Mouse (Mus musculus) common myeloid progenitor, adult 5-6 weeks (primary cell): ENCODE results near the gene Arid2. TPM values are rescaled to one million over a fixed set of nuclear protein-coding genes. Genes with fewer than 3 reads are reported as not detected.
A peak's percentile ranks its signal among the peaks of the same experiment; 100 is the strongest.
"Not testable (repeated sequence)": the region's sequence is repeated elsewhere in the genome, so short reads cannot be mapped to it uniquely, and the experiment has no call there.

Experiments
- ATAC-seq: replicated peaks from 2 replicates; pipeline ENCODE4 v1.8.0; 2016; ENCODE audit warnings: low read depth, mild to moderate bottlenecking, moderate TSS enrichment, inconsistent platforms; ENCODE audit not compliant: poor library complexity, severe bottlenecking
- total RNA-seq: library from RNA; stranded (forward); fragments of 200-1000, 187-1606 nt; gene quantifications from 2 replicates; pipeline ENCODE4 v1.2.3, GENCODE M21; 2017

Arid2 gene
- total RNA-seq, 1 experiment from 2014 or later, result 66.9 TPM

GRCm38 (mm10) chr15:96285323-96286014 lies 1.8 kb upstream of the Arid2 start:
- peak; percentile 60 for ATAC-seq

GRCm38 (mm10) chr15:96286015-96286934 lies 1.0 kb upstream of the Arid2 start:
- ATAC-seq, result peak; percentile 59

- no peak for ATAC-seq
Observed at GRCm38 (mm10) chr15:96286935-96287292, 404 bp upstream of the Arid2 start.

- ATAC-seq, result no peak
Observed at GRCm38 (mm10) chr15:96287976-96288835, 888 bp downstream of the Arid2 start.

- no peak for ATAC-seq
Observed at GRCm38 (mm10) chr15:96288836-96289390, 1.6 kb downstream of the Arid2 start.

GRCm38 (mm10) chr15:96290001-96290400 lies 2.7 kb downstream of the Arid2 start:
- ATAC-seq, result no peak

- ATAC-seq, result no peak
Observed at GRCm38 (mm10) chr15:96293444-96293843, 6.1 kb downstream of the Arid2 start.

GRCm38 (mm10) chr15:96297078-96297590 lies 9.8 kb downstream of the Arid2 start:
- no peak for ATAC-seq

GRCm38 (mm10) chr15:96297623-96298188 lies 10.4 kb downstream of the Arid2 start:
- ATAC-seq, result no peak

GRCm38 (mm10) chr15:96309310-96309709 lies 22.0 kb downstream of the Arid2 start:
- no peak for ATAC-seq

- peak; percentile 70; the same call in 1 of the 2 replicates for ATAC-seq
Observed at GRCm38 (mm10) chr15:96312902-96313301, 25.6 kb downstream of the Arid2 start.

GRCm38 (mm10) chr15:96315664-96316063 lies 28.3 kb downstream of the Arid2 start:
- peak; percentile 56 for ATAC-seq

GRCm38 (mm10) chr15:96319335-96319734 lies 32.0 kb downstream of the Arid2 start:
- no peak for ATAC-seq

GRCm38 (mm10) chr15:96325726-96326328 lies 38.5 kb downstream of the Arid2 start:
- no peak for ATAC-seq

- not testable (repeated sequence) for ATAC-seq
Observed at GRCm38 (mm10) chr15:96328722-96329121, 41.4 kb downstream of the Arid2 start.

- peak; percentile 20; the same call in 1 of the 2 replicates for ATAC-seq
Observed at GRCm38 (mm10) chr15:96330536-96330935, 43.2 kb downstream of the Arid2 start.

- no peak for ATAC-seq
Observed at GRCm38 (mm10) chr15:96332468-96333213, 45.3 kb downstream of the Arid2 start.

GRCm38 (mm10) chr15:96333350-96333749 lies 46.0 kb downstream of the Arid2 start:
- no peak for ATAC-seq
